Mouse (Mus musculus) central nervous system, embryonic 11.5 days (tissue): Measurements from ENCODE around the gene Gm10665. TPM values are rescaled to one million over a fixed set of nuclear protein-coding genes. Genes with fewer than 3 reads are reported as not detected.

Source experiments
- polyA plus RNA-seq: library from polyadenylated mRNA; depleted of rRNA; stranded (reverse); fragments of >200 nt; gene quantifications from 2 replicates; pipeline ENCODE4 v1.2.3, GENCODE M21; 2012; rRNA removed

Gm10665 gene
- not detected in 2 replicates for polyA plus RNA-seq

DNA sequence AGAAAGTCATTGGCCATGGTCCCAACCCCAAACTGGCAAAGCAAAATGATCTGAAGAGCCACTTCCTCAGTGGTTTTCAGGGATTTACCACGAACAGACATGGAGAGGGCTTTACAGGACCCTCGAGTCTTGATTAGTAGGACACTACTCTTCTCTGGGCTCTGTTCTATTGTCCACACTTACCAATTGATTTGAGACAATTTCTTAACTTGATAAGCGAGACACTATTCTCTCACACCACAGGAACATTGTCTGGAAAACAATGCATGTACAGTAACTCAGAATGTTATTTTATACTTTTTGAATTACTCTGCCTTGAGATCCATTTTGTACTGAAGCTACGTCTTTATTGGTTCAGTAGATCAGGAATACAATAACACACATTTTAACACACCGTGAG lies at the start of gene Gm10665:
Gene Gm10665 (minus strand): TSS at position 101 of the 400 bp plus-strand sequence.

DNA sequence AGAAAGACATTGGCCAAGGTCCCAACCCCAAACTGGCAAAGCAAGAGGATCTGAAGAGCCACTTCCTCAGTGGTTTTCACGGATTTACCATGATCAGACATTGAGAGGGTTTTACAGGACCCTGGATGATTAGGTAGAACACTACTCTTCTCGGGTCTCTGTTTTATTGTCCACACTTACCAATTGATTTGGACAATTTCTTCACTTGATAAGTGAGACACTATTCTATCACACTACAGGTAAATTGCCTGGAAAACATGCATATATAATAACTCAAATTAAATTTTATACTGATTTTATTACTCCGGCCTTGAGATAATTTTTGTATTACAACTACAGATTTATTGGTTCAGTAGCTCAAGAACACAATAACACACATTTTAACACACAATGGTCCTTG lies 35.7 kb upstream of the Gm10665 start, which contains the start of gene Vmn1r151:
Gene Vmn1r151 (minus strand): TSS at position 101 of the 400 bp plus-strand sequence.

DNA sequence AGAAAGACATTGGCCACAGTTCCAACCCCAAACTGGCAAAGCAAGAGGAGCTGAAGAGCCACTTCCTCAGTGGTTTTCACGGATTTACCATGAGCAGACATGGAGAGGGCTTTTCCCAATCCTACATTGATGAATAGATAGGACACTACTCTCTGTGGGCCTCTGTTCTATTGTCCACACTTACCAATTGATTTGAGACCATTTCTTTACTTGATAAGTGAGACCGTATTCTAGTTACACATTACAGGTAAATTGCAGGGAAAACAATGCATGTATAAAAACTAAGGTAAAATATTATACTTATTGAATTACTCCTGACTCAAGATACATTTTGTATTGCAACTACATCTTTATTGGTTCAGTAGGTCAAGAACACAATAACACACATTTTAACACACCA lies 25.7 kb downstream of the Gm10665 start, which contains the start of gene Vmn1r149:
Gene Vmn1r149 (minus strand): TSS at position 101 of the 400 bp plus-strand sequence.

DNA sequence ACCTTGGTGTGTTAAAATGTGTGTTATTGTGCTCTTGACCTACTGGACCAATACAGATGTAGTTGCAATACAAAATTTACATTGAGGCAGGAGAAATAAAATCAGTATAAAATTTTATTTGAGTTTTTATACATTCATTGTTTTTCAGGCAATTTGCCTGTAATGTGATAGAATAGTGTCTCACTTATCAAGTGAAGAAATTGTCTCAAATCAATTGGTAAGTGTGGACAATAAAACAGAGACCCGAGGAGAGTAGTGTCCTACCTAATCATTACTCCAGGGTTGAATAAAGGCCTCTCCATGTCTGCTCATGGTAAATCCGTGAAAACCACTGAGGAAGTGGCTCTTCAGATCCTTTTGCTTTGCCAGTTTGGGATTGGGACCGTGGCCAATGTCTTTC lies 50.6 kb downstream of the Gm10665 start, which contains the start of gene Vmn1r148:
Gene Vmn1r148 (plus strand): TSS at position 301 of the 400 bp plus-strand sequence.

Other genes with a start within 250 kb of the Gm10665 start
- not detected in 2 replicates for gene Gm8453, start 234.6 kb downstream of the Gm10665 start, polyA plus RNA-seq
- gene Gm4187, start 134.4 kb downstream of the Gm10665 start, polyA plus RNA-seq = not detected in 2 replicates
- gene Gm8660, start 93.0 kb downstream of the Gm10665 start, polyA plus RNA-seq = not detected in 2 replicates
- not detected in 2 replicates for gene Vmn1r148, start 50.5 kb downstream of the Gm10665 start, polyA plus RNA-seq
- not detected in 2 replicates for gene Vmn1r149, start 25.8 kb downstream of the Gm10665 start, polyA plus RNA-seq
- gene Vmn1r151, start 35.6 kb upstream of the Gm10665 start, polyA plus RNA-seq = not detected in 2 replicates
- not detected in 2 replicates for gene Vmn1r152, start 58.9 kb upstream of the Gm10665 start, polyA plus RNA-seq
- gene Gm8677, start 70.8 kb upstream of the Gm10665 start, polyA plus RNA-seq = not detected in 2 replicates
- gene Gm4201, start 101.3 kb upstream of the Gm10665 start, polyA plus RNA-seq = not detected in 2 replicates
- gene Gm4565, start 124.1 kb upstream of the Gm10665 start, polyA plus RNA-seq = not detected in 2 replicates
- gene Vmn1r155, start 193.9 kb upstream of the Gm10665 start, polyA plus RNA-seq = not detected in 2 replicates
- gene Gm8693, start 228.2 kb upstream of the Gm10665 start, polyA plus RNA-seq = not detected in 2 replicates